Mouse (Mus musculus): ENCODE measurements around the gene Gm12216.

GRCm38 (mm10) chr11:53805786-53806185, 53.3 kb downstream of the Gm12216 start:
- TF ChIP-seq CHD2 (IDR thresholded peaks at IDR 0.05; ENCODE audit: low read depth, low read length), result no peak
- no peak for TF ChIP-seq MAFK (IDR thresholded peaks at IDR 0.05; ENCODE audit: insufficient read depth, low read depth, low read length)
- TF ChIP-seq HCFC1 (IDR thresholded peaks at IDR 0.05; ENCODE audit: borderline replicate concordance, insufficient read depth, low read length), result no peak
- TF ChIP-seq ZNF384 (IDR thresholded peaks at IDR 0.05; ENCODE audit: low read depth, low read length), result no peak
- TF ChIP-seq ZC3H11A (IDR thresholded peaks at IDR 0.05; ENCODE audit: borderline replicate concordance, low read depth, low read length), result no peak

All from ES-E14 (cell line).